Mouse (Mus musculus) myocyte (in vitro differentiated cells): ENCODE measurements around the gene Dnah14.

ENCODE experiments used
- CEBPB ChIP-seq: IDR thresholded peaks from 2 replicates; pipeline ENCODE4 v1.6.1; 2011; ENCODE audit warnings: mild to moderate bottlenecking, moderate library complexity; ENCODE audit not compliant: poor library complexity, insufficient read depth, severe bottlenecking
- E2F4 ChIP-seq: IDR thresholded peaks from one replicate; pipeline ENCODE4 v1.6.1; 2011; ENCODE audit warnings: mild to moderate bottlenecking, control low read depth, moderate library complexity; ENCODE audit not compliant: insufficient read depth
- MAX ChIP-seq: IDR thresholded peaks from one replicate; pipeline ENCODE4 v1.6.1; 2011; ENCODE audit warnings: low read depth, mild to moderate bottlenecking, control low read depth
- MYOD1 ChIP-seq, 3 experiments: IDR thresholded peaks; one replicate each; pipeline ENCODE4 v1.6.1; 2011; ENCODE audit warnings: control low read depth in 2 of 3, low read depth in 2 of 3, mild to moderate bottlenecking in 2 of 3, moderate library complexity in 1 of 3; ENCODE audit not compliant: insufficient read length in 2 of 3, control insufficient read depth in 1 of 3
- POLR2A ChIP-seq: IDR thresholded peaks from one replicate; pipeline ENCODE4 v1.6.1; 2011; ENCODE audit warnings: low read depth, mild to moderate bottlenecking, control low read depth, moderate library complexity; ENCODE audit not compliant: insufficient read length
- POLR2AphosphoS2 ChIP-seq: IDR thresholded peaks from one replicate; pipeline ENCODE4 v1.6.1; 2011; ENCODE audit warnings: low read depth, control low read depth; ENCODE audit not compliant: insufficient read length
- REST ChIP-seq: IDR thresholded peaks from one replicate; pipeline ENCODE4 v1.6.1; 2011; ENCODE audit warnings: mild to moderate bottlenecking, control low read depth, moderate library complexity; ENCODE audit not compliant: insufficient read depth, insufficient read length
- SRF ChIP-seq: IDR thresholded peaks from one replicate; pipeline ENCODE4 v1.6.1; 2011; ENCODE audit warnings: low read depth; ENCODE audit not compliant: control insufficient read depth, insufficient read length
- TCF3 ChIP-seq: IDR thresholded peaks from one replicate; pipeline ENCODE4 v1.6.1; 2011; ENCODE audit warnings: low read depth, control low read depth; ENCODE audit not compliant: insufficient read length
- USF1 ChIP-seq: IDR thresholded peaks from one replicate; pipeline ENCODE4 v1.6.1; 2011; ENCODE audit warnings: low read depth, mild to moderate bottlenecking, control low read depth, moderate library complexity

GRCm38 (mm10) chr1:181860659-181861058, 284.3 kb downstream of the Dnah14 start:
- no peak for TF ChIP-seq POLR2A
- TF ChIP-seq MAX = no peak
- TF ChIP-seq MYOD1 (IDR thresholded peaks at IDR 0.05; ENCODE audit: control insufficient read depth in 1 of 3, insufficient read length in 2 of 3, low read depth in 2 of 3) = peak in 2 of 3 experiments; percentile 9 to 46
- TF ChIP-seq CEBPB = peak; percentile 92
- no peak for TF ChIP-seq E2F4
- TF ChIP-seq POLR2AphosphoS2 = no peak
- no peak for TF ChIP-seq SRF
- no peak for TF ChIP-seq USF1
- no peak for TF ChIP-seq TCF3
- TF ChIP-seq REST = no peak
